Mouse (Mus musculus): ENCODE data around the gene Mrps33.

Gene Mrps33

DNA sequence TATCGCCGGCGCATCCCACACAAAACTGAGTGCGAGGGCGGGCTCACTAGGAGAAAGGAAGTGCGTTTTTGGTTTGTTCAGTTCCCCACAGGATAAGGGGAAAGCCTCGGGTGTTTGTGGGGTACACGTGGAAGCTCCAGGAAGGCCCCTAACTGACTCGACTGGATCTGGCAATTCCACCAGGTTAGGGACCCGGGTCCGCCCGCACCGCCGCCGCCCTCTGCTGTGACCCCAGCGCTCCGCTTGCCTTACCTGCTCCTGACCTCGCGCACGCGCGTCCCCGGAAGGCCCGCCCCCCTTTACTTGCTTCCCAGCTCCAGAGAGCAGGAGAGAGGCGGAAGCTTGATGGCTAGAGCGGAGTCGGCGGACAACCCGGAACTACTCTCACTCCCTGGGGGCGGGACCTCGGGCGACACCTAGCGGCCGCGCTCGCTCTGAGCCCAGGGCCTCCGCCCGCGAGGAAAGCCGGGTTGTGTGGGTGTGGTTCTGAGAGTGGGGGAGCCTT is at the start of gene Mrps33:
Mrps33 (minus strand) TSS at position 377 of the 505 bp plus-strand sequence.
- DNase-seq: peak; percentile 98

DNA sequence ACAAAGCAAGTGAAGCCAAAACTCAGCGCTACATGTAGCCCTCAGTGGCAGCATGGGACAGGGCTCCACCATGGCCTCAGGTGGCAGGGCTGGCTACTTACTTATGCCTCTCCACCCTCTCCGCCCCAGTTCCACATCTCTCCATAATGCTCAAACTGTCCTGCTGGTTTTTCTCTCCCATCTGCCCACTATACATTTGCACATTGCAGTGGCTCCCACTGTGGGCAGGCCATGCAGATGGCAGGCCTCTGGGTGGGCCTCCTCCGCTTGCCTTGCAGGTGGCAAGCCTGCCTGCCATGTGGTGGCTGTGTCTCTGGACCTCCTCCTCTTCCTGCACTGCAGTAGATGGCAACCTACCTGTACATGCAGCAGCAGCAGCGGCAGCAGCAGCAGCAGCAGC is 38.9 kb upstream of the Mrps33 start:
- DNase-seq: no peak

DNA sequence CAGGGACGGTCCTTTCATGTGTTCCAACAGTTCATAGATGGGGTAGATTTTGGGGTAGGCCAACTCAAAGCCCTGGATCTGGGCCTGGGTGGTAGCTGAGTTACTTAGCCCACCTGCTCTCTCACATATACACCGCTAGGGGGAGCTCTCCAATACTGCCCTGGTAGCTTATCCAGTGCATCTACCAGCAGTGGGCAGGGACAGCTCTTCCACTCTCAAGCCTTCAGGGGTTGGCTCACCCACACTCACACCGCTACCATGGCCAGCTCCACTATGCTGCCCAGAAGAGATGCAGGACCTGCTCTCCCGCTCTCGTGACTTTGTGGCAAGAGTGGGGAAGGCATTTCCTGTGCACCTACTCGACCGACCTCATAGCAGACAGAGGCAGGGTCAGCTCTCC is 38.0 kb upstream of the Mrps33 start:
- peak; percentile 9 for DNase-seq

DNA sequence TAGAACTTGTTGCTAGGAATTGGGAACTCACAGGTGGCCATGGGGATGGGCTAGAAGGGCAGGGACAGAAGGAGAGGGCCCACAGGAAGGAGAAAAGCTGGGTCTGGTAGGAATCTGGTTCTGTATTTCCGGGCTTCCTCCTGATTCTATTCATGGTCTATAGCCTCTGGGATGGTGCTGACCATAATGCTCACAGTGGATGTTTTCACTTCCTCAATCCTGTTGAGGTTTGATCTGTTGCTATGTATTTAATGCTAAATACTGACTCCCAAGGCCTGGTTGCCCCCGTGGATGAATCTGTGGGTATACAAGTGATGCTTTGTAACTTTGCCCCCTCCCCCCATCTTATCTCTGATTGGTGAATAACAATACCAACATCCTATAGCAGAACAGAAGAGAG is 36.8 kb upstream of the Mrps33 start:
- DNase-seq: no peak

DNA sequence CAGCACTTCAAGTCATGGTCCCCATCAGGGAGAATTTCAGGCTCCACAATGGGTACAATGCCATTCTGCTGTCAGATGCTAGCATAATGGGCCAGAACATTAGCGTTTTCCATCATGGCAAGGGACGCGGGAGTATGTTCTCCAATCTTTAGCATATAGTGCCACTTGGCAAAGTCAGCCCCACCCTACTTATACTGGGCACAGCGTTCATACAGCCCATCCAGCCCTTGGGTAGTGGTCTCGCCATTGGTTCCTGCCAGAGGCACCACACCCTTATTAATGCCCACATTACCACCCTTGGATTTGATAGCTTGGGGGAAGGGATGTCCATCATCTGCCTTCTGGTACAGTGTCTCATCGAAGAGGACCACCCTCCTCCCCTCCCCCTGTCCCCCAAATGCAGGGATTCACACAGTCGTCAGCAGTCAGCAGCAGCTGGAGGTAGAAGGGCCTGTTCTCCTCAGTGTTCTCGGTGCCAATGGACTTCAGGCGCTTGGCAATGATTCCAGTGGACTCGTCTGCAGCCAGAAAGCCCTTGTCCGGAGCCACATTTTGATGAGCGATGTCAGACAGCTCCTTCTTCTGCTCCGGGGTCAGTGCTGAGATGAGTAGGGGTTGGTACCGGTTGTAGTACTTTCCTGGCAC is 33.0 kb upstream of the Mrps33 start:
- DNase-seq: no peak

DNA sequence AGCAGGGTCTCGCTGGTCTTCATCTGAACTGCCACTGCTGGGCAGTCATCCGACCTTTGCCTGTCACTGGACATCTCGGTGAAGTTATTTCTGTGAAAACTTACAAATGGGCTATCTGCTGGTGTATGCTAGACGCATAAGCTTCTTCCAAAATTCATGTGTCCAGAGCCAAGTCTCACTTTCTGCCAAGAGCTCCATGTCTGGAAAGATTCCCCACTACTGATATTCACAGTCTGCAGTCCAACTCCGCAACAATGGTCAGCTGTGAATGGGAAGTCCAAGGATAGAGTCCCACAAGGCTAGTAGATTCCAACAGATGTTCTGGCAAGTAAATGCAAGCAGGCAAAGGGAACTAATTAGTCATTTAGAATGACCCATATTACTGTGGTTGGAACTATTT is 17.9 kb upstream of the Mrps33 start:
- no peak for DNase-seq

DNA sequence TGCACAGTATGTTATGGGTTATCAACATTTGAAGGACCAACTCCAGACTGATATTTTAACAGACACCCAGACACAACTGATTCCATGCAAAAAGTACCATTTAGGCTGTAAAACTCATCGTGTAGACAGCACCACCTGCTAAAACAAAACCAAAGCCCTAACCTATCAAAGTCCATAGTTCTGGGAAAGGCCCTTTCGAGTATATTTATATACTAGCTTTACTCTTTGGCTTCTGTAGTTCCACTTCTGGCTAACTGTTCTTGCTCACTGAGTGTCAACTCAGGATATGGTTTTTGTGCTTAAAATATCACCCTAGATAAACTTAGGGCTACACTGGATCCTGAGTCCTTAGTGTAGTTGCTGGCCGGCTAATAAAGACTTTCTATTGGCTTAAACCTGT is 10.5 kb upstream of the Mrps33 start:
- no peak for DNase-seq

DNA sequence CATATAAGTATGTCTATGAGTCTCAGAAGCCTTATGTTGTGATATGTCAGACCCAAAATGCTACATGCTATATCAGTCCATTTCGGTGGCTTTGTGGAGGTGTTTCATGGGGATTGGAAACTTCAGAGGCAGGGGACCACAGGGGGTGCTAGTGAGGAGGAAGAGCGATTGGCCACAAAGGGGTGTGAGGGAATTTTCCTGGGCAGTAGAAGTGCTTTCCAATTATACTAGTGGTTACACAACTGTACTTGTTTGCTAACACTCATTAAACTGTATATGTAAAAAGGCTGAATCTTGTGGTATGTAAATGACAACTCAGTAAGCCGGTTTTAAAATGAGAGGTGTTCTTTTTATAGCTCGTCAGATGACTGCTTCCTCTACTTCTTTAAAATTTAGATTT is 8.1 kb upstream of the Mrps33 start:
- DNase-seq: no peak

DNA sequence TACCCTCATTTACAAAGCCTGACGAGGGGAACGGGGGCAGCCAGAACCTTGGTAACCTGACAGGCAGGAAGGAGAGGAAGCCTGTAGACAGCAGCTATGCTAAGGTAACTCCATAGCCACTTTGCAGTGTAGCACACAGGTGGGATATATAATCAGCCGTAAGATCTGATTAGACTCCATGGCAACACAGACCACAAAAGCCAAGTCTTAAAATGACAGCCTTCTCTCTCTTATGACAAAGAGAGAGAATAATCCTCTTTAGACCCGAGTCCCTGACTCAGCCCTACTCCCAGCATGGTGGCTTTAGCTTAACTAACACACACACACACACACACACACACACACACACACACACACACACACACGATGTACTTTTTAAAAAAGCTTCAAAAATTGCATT is 2.3 kb downstream of the Mrps33 start:
- no peak for DNase-seq

DNA sequence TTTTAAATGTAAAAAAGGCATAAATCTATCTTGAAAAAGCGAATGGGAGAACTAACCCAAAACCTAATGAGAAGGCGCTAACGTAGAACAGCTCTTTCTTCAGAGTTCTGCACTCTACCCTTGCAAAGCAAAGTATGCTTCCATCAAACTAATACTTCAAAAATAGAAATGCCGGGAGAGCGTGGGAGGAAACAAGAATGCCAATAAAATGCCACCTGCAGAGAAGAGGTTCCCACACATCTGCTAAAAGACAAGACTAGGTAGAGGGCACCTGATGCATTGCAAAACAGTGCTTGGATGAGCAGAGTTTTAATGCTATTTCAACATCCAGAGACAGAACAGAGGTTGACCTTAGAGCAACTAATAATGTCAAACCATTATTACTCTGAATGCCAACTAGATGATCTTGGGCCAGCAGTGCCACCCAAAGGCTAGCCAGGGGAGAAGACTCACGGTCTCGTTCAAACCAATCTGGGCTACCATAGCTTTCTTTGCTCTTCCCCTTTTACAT is 3.7 kb downstream of the Mrps33 start:
- DNase-seq: no peak

DNA sequence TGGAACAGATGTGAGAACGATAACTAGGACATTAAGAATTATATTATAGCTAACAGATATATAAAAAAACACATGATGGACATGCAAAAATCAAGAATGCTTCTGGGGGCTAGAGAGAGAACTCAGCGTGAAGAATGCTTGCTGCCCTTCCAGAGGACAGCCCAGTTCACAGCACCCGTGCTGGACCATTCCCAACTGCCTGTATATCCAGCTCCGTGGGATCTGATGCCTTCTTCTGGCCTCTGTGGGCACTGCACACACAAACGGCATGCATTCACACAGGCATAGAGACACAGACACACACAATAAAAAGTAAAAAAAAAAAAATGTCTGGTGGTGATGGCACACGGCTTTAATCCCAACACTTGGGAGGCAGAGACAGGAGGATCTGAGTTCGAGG is 4.5 kb downstream of the Mrps33 start:
- no peak for DNase-seq

DNA sequence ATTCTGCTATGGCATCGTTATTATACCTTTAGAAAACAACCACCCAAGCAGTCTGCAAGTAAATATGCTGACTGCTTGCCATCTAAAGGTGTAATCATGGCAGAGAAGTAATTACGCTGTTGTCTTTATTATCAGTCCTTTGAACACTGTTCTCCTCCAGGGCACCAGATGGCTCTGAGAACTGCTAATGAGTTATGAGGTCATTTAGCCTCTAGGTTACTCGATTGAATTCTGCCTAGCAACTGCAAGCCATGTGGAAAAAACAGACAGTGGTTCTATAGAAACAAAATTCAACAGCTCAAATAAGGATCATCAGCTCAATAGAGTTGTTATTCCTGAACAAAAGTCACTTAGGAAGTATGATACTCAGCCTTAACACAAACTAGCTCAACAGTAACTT is 4.9 kb downstream of the Mrps33 start:
- peak; percentile 27 for DNase-seq

DNA sequence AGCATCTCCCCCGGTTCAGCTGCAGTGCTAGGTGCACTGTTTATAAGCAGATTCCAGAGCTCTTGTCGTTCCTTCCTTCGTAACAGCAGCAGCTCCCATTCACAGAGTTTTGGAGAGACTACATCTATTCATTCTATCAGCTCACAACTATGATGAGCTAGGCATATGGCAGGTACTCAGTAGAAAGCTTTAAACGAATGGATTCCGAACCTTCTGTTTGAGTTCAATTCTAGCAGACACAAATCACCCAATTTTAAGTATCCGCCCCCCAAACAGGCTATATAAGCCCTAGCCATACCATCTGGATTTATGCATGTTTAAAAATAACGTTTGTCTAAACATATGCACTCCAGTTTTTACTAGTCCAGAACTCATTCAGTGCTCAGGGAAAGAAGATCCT is 9.8 kb downstream of the Mrps33 start:
- no peak for DNase-seq

DNA sequence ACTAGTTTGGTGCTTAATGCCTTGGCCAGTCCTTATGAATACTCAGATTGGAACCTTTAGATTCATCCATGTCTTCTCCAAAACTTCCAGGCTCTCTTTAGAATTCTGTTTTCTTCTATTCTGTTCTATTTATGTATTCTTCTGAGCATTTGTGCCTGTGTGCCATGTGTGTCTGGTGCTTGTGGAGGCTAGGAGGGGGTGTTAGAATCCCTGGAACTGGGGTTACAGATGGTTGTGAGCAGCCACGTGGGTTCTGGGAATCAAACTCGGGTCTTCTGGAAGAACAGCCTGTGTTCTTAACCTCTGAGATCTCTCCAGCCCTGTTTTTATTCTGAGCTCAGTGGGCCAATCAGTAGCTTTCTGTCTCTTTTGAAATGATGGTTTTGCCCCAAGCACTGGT is 13.7 kb downstream of the Mrps33 start:
- DNase-seq: no peak

DNA sequence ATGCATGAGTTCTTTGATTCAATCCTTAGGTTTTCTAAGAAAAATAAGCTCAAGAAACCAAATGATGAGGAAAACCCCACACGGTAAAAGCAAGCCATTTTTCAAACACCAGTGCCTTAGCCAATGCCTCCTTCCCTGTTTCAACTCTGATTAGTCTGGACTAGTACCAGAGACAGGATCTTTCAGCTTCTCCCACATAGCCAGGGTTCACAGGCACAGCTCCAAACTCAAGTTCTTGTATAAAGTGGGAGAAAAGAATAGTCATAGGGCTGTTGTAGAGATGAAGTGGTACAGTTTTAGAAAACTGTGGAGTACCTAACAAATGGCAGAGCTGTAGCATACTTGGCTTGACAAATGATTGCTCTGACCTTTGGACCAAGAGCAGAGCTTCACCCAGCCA is 14.6 kb downstream of the Mrps33 start:
- no peak for DNase-seq

DNA sequence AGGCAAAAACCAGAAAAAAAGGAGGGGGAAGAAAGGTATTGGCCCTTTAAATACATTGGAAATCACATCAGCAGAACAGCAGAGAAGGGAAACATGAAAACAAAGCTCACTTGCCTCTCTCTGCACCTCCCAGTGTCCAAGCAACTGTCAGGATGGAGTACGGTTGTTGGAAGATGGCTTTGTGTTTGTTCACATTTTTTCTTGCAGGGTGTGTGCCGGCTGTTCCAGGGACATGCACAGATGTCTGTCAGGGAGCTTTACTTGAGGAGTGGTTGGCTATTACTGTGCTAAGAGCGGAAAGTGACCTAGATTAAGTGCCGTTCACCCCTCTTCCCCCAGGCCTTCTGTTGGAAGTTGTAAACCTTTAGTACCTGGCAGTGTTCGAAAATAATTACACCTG is 19.0 kb downstream of the Mrps33 start:
- DNase-seq: no peak

DNA sequence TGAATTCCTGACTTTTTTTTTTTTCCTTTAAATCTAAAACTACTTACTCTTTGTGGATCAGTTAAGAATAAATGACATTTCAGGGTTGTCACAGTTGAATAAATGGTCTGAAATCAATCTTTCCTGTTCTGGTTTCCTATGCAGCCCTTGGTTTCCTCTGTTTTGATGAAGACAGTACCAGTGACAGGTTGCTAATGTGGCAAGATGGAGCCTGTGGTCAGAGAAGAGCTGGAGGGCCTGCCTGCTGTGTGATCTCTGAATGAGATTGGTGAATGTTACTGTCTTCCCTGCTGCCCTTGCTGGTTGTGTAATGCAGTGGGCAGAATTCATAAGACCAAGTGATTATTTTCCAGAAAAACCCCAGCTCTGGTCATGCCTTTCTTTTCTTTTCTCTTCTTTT is 22.4 kb downstream of the Mrps33 start:
- DNase-seq: no peak

DNA sequence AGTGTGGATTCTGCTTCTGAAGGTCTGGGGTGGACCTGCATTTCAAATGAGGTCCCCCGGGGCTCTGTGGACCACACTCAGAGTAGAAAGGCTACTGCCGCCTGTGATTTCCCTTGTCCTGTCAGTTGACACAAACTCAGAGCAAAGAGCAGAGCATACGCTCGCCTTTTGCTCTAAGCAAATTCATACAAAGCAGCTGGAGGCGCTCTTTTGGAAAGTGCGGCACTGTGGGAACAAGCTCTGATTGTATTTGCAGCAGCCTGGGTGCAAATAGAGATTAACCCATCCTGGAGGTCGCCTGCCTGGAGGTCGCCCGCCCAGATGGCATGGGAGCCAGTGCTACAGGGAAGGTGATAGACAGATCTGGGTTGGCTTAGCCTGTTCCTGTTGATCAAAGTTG is 23.0 kb downstream of the Mrps33 start:
- no peak for DNase-seq

DNA sequence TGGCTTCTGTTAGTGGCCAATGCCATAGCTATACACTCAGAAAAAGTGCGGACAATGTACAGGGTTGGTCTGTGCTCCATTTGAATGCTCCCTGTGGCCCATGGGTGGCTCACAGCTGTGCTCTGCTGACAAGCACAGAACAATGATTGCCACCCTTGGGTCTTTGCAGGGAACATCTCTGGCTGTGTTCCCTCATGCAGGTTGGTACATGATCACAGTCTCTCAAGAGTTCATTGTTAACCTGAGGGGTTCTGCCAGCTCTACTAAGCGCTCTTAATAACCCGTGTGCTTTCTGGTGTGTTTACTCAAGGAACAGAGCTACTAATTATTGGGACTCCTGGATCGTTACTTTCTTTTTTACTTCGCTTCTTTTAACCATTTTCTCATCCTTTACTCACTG is 24.8 kb downstream of the Mrps33 start:
- DNase-seq: no peak

DNA sequence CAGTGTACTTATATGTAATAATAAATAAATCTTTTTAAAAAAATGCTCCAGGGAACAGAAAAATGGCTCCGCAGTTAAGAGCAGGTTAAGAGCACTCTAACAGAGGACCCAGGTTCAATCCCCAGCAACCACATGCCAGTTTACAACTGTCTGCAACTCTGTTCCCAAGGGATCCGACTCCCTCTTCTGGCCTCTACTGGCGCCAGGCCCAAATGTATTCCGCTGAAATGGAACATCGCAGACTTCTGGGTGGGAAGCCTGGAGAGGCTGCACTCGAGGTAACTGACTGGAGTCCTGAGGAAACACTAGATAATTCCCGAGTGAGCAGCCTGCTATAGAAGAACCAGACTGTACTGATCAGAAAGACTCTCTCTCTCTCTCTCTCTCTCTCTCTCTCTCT is 27.3 kb downstream of the Mrps33 start:
- DNase-seq: no peak

DNA sequence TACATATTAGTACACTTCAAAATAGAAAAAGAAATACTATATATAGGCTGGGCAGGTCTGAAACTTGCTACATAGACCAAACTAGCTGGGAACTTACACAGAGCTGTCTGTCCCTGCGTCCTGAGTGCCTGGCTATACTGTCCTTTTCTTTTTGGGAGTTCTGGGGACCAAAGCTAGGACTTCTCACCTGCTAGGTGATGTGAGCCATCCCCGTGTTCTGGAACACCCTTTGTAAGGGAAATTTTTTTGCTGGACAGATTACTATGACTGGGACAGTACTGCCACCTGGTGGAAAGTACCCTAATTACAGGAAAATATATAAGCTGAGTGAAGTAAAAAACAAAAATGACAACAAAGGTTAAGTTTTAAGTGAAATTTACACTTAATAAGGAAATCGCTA is 28.2 kb downstream of the Mrps33 start:
- peak; percentile 62 for DNase-seq

DNA sequence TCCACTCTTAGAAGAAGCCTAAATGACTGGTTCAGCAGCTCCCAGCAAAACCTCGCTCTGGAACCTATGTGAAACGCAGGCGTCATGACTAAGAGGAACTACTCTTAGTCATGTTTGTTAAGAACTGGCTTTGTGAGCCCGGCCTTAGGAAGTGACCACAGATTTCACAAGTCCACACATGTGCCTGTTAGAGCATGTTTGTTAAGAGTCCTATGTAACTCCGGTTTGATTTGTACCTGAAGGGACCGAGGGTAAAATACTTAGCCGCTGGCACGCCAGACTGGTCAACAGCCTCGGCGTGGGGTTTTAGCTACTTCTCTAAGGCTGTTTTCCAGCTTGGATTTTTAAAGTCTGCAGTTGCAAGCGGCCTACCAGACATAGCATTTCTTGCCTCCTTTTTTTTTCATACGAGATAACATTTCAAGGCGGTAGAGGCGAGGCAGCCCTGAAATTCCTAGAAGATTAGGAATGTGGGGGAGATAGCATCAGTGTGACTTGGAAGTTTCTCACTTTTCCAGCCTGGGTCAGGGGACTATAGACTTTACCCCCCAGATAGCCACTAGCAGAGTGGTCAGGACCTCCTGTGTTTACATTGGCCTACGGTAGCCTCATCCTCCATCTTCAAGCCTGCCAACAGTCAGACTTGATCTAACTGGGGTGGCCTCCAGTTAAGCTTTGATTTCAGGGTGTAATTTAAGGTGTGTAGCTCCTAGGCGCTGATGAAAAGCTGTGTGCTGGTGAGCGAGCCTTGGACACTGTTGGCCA is 28.8 kb downstream of the Mrps33 start:
- no peak for DNase-seq

DNA sequence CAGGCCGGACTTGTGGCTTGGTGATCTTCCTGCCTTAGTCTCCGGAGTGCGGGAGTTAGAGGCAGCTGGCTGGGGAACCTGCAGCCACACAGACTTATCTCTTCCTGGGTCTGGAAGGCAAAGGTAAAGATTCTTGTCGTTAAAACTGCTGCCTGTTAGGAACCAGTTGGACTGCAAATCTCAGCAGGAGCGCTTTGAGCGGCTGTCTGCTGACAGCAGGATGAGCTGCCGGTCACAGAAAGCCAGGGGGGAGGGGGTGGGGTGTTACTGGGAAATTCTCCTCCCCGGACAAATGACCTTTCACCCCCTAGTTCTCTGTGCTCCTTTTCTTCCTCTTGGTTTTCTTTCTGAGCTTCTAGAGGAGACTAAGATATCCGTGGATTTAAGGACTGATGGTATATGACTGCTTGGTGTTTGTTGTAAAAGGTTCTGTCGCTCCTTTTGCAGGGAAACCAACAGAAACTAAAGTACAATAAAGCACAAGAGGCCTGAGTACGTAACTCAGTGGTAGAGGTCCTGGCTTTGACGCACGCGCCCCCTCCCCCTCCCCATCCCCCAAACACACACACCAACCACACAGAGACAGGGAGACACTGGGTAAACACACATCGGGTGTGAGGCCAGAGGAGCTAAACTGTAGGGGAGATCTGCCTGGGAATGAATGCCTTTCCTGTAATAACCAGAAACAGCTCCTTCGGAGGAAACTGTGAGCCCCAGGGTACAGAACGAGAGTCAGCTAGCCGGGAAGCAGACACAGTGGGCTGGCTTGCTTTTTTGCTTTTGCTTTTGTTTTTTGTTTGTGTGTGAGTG is 29.7 kb downstream of the Mrps33 start:
- no peak for DNase-seq

DNA sequence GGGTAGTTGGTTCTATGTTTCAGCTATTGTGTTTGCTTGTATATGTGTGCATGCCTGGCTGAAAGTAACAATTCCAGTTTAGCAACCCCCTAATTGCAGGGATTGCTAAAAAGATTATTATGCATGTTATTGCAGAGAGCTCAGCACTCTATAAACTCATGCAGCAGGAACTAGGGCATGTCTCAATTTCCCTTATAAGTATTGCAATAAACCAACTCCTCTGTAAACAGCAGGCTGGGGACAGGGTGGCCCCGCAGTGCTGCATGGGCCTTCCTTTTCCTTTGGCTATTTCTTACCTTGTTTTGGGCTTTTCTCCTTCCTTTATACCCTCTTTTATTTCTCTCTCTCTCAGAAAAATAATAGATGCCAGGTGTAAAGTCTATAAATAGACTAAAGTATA is 32.3 kb downstream of the Mrps33 start:
- no peak for DNase-seq
